Mouse (Mus musculus): ENCODE measurements around the gene Vps37d. TPM values are rescaled to one million over a fixed set of nuclear protein-coding genes. Genes with fewer than 3 reads are reported as not detected.

The Vps37d gene
- polyA plus RNA-seq, 1 experiment = 7.3 TPM

- TF ChIP-seq POLR2A (IDR thresholded peaks at IDR 0.05; ENCODE audit: low read depth, low read length) = no peak
- peak; percentile 71 for DNase-seq
- Histone ChIP-seq H3K4me1 (ENCODE audit: control insufficient read depth, insufficient read depth, low read length) (0 out of 2 replicates have a peak, but pooled peaks cover 3% of the 10 kb centered on the region), H3K4me3 (ENCODE audit: insufficient read depth, low read depth, low read length) (no peak overlapping the region), H3K27ac (ENCODE audit: insufficient read depth, low read depth, low read length) (no peak overlapping the region), H3K27me3 (replicated peaks; ENCODE audit: control insufficient read depth, insufficient read depth, low read length) (no peaks in the 10 kb centered on the region), H3K36me3 (ENCODE audit: control insufficient read depth, insufficient read depth, low read length) (no peaks in the 10 kb centered on the region)
- WGBS = 32% methylated on average over 18 of the region's 18 CpGs
These were observed 48.8 kb downstream of the Vps37d start for GRCm38 (mm10) chr5:135029007-135029854.

GRCm38 (mm10) chr5:135025899-135026298 lies 52.2 kb downstream of the Vps37d start:
- no peak overlapping the region for H3K27ac ChIP-seq (ENCODE audit: insufficient read depth, low read depth, low read length)
- no peak overlapping the region for H3K4me3 ChIP-seq (ENCODE audit: insufficient read depth, low read depth, low read length)
- no peak for TF ChIP-seq POLR2A (IDR thresholded peaks at IDR 0.05; ENCODE audit: low read depth, low read length)
- TF ChIP-seq CTCF (conservative IDR thresholded peaks at IDR 0.05; ENCODE audit: insufficient read depth, insufficient read length, low read depth, low read length) = no peak
- DNase-seq = no peak
- H3K36me3 ChIP-seq (ENCODE audit: control insufficient read depth, insufficient read depth, low read length) = no peaks in the 10 kb centered on the region
- no peaks in the 10 kb centered on the region for H3K27me3 ChIP-seq (replicated peaks; ENCODE audit: control insufficient read depth, insufficient read depth, low read length)
- H3K4me1 ChIP-seq (ENCODE audit: control insufficient read depth, insufficient read depth, low read length) = peaks cover 16% of the 10 kb centered on the region; the same call in 1 of the 2 replicates
- WGBS = 54% methylated on average over 7 of the region's 7 CpGs

GRCm38 (mm10) chr5:135024665-135025224 lies 53.3 kb downstream of the Vps37d start:
- DNase-seq = peak; percentile 46
- 52% methylated on average over 11 of the region's 11 CpGs for WGBS
- TF ChIP-seq CTCF (conservative IDR thresholded peaks at IDR 0.05; ENCODE audit: insufficient read depth, insufficient read length, low read depth, low read length) (no peak), POLR2A (IDR thresholded peaks at IDR 0.05; ENCODE audit: low read depth, low read length) (no peak)
- H3K27ac ChIP-seq (ENCODE audit: insufficient read depth, low read depth, low read length) = no peak overlapping the region
- H3K27me3 ChIP-seq (replicated peaks; ENCODE audit: control insufficient read depth, insufficient read depth, low read length) = no peaks in the 10 kb centered on the region
- H3K36me3 ChIP-seq (ENCODE audit: control insufficient read depth, insufficient read depth, low read length) = no peaks in the 10 kb centered on the region
- H3K4me1 ChIP-seq (ENCODE audit: control insufficient read depth, insufficient read depth, low read length) = peaks cover 16% of the 10 kb centered on the region; the same call in 1 of the 2 replicates
- no peak overlapping the region for H3K4me3 ChIP-seq (ENCODE audit: insufficient read depth, low read depth, low read length)

- Histone ChIP-seq H3K4me3 (ENCODE audit: insufficient read depth, low read depth, low read length) (peak within 1 kb of the TSS; percentile 57), H3K27me3 (replicated peaks; ENCODE audit: control insufficient read depth, insufficient read depth, low read length) (no peaks in the 10 kb centered on the region), H3K36me3 (ENCODE audit: control insufficient read depth, insufficient read depth, low read length) (no peaks in the 10 kb centered on the region), H3K27ac (ENCODE audit: insufficient read depth, low read depth, low read length) (no peak within 1 kb of the TSS), H3K4me1 (ENCODE audit: control insufficient read depth, insufficient read depth, low read length) (peaks cover 13% of the 10 kb centered on the region; the same call in 1 of the 2 replicates)
- 1% methylated on average over 61 of the region's 61 CpGs for WGBS
- TF ChIP-seq POLR2A (IDR thresholded peaks at IDR 0.05; ENCODE audit: low read depth, low read length) (no peak), CTCF (conservative IDR thresholded peaks at IDR 0.05; ENCODE audit: insufficient read depth, insufficient read length, low read depth, low read length) (no peak)
- DNase-seq = peak; percentile 87
These were observed 54.5 kb downstream of the Vps37d start, which contains the start of gene Stx1a for GRCm38 (mm10) chr5:135023344-135024173. Gene Stx1a (plus strand): TSS chr5:135023482.

Other genes starting within 250 kb of the Vps37d start
- gene Tmem270, start 171.5 kb downstream of the Vps37d start, polyA plus RNA-seq (2012; rRNA removed) = 0.09 TPM in 1 of 2 replicates, not detected in the other
- not detected in 2 replicates for gene Cldn13, start 162.7 kb downstream of the Vps37d start, polyA plus RNA-seq (2012; rRNA removed)
- 33.7 and 38.0 TPM in 2 replicates for gene Mettl27, start 145.9 kb downstream of the Vps37d start, polyA plus RNA-seq (2012; rRNA removed)
- 37.5 and 44.1 TPM in 2 replicates for gene Cldn4, start 131.3 kb downstream of the Vps37d start, polyA plus RNA-seq (2012; rRNA removed)
- gene Cldn3, start 92.1 kb downstream of the Vps37d start, polyA plus RNA-seq (2012; rRNA removed) = 26.7 and 36.7 TPM in 2 replicates
- 111 and 121 TPM in 2 replicates for gene Abhd11, start 69.1 kb downstream of the Vps37d start, polyA plus RNA-seq (2012; rRNA removed)
- gene Stx1a, start 54.8 kb downstream of the Vps37d start, polyA plus RNA-seq (2012; rRNA removed) = 3.9 and 4.1 TPM in 2 replicates
- gene Dnajc30, start 14.1 kb downstream of the Vps37d start, polyA plus RNA-seq (2012; rRNA removed) = 47.3 and 63.3 TPM in 2 replicates
- 50.4 and 50.7 TPM in 2 replicates for gene Bud23, start 13.3 kb downstream of the Vps37d start, polyA plus RNA-seq (2012; rRNA removed)
- gene Mlxipl, start 11.6 kb upstream of the Vps37d start, polyA plus RNA-seq (2012; rRNA removed) = 144 and 170 TPM in 2 replicates
- gene Tbl2, start 71.4 kb upstream of the Vps37d start, polyA plus RNA-seq (2012; rRNA removed) = 10.1 and 10.2 TPM in 2 replicates
- gene Bcl7b, start 90.0 kb upstream of the Vps37d start, polyA plus RNA-seq (2012; rRNA removed) = 36.7 and 47.9 TPM in 2 replicates
- 16.5 and 18.7 TPM in 2 replicates for gene Baz1b, start 109.0 kb upstream of the Vps37d start, polyA plus RNA-seq (2012; rRNA removed)
- 0.67 and 0.83 TPM in 2 replicates for gene Fzd9, start 173.0 kb upstream of the Vps37d start, polyA plus RNA-seq (2012; rRNA removed)

All from kidney, adult 2 months (tissue).